Mouse (Mus musculus) stomach, postnatal 0 days (tissue): ENCODE results near the gene Nolc1.

Experiments used
- CTCF ChIP-seq: IDR thresholded peaks from 2 replicates; pipeline ENCODE4 v1.5.1; 2016; ENCODE audit warnings: antibody characterized with exemption, low read depth, mild to moderate bottlenecking, moderate library complexity
- EP300 ChIP-seq: optimal IDR thresholded peaks from 2 replicates; pipeline ENCODE3; 2016; ENCODE audit warnings: antibody characterized with exemption

- TF ChIP-seq CTCF (no peak), EP300 (no peak)
Measured at GRCm38 (mm10) chr19:46058466-46058865, 17.2 kb upstream of the Nolc1 start.
